Mouse (Mus musculus) heart, adult 8-10 months (tissue): ENCODE results near the gene Ugt1a10. TPM values are rescaled to one million over a fixed set of nuclear protein-coding genes. Genes with fewer than 3 reads are reported as not detected.
A peak's percentile ranks its signal among the peaks of the same experiment; 100 is the strongest.
"Not testable (repeated sequence)": the region's sequence is repeated elsewhere in the genome, so short reads cannot be mapped to it uniquely, and the experiment has no call there.

Experiments used
- DNase-seq: peaks from one replicate; pipeline ENCODE4 v3.0.0; 2022; ENCODE audit warnings: low spot score
- total RNA-seq, 4 experiments: library from RNA; stranded (reverse); gene quantifications; 2 replicates each; pipeline ENCODE4 v1.2.4; 2022

Ugt1a10 gene
- total RNA-seq, 4 experiments from 2014 or later: not detected

- DNase-seq: peak; percentile 41
Observed at GRCm38 (mm10) chr1:88094941-88095492, 39.8 kb downstream of the Ugt1a10 start, which contains the start of gene Ugt1a7c. Ugt1a7c (plus strand) TSS chr1:88095062.

- DNase-seq: not testable (repeated sequence)
Observed at GRCm38 (mm10) chr1:88098546-88098945, 43.4 kb downstream of the Ugt1a10 start.

- DNase-seq: not testable (repeated sequence)
Observed at GRCm38 (mm10) chr1:88099691-88100090, 44.5 kb downstream of the Ugt1a10 start.

- not testable (repeated sequence) for DNase-seq
Observed at GRCm38 (mm10) chr1:88103019-88103418, 47.8 kb downstream of the Ugt1a10 start, which contains the start of gene Ugt1a6b. Ugt1a6b (plus strand) TSS chr1:88103252.

GRCm38 (mm10) chr1:88103697-88104468, 48.7 kb downstream of the Ugt1a10 start:
- not testable (repeated sequence) for DNase-seq

GRCm38 (mm10) chr1:88104667-88105430, 49.7 kb downstream of the Ugt1a10 start:
- DNase-seq: no peak

GRCm38 (mm10) chr1:88105656-88106055, 50.5 kb downstream of the Ugt1a10 start:
- DNase-seq: no peak

GRCm38 (mm10) chr1:88109027-88109557, 53.9 kb downstream of the Ugt1a10 start:
- DNase-seq: not testable (repeated sequence)

GRCm38 (mm10) chr1:88109604-88110003, 54.4 kb downstream of the Ugt1a10 start:
- DNase-seq: not testable (repeated sequence)

- not testable (repeated sequence) for DNase-seq
Observed at GRCm38 (mm10) chr1:88112769-88113168, 57.6 kb downstream of the Ugt1a10 start.

- DNase-seq: not testable (repeated sequence)
Observed at GRCm38 (mm10) chr1:88120550-88120949, 65.4 kb downstream of the Ugt1a10 start.

GRCm38 (mm10) chr1:88121521-88121920, 66.3 kb downstream of the Ugt1a10 start:
- not testable (repeated sequence) for DNase-seq

- not testable (repeated sequence) for DNase-seq
Observed at GRCm38 (mm10) chr1:88125827-88126360, 70.7 kb downstream of the Ugt1a10 start.

- not testable (repeated sequence) for DNase-seq
Observed at GRCm38 (mm10) chr1:88129091-88129490, 73.9 kb downstream of the Ugt1a10 start.

- not testable (repeated sequence) for DNase-seq
Observed at GRCm38 (mm10) chr1:88130223-88130622, 75.0 kb downstream of the Ugt1a10 start.

GRCm38 (mm10) chr1:88133908-88134456, 78.8 kb downstream of the Ugt1a10 start:
- DNase-seq: no peak

GRCm38 (mm10) chr1:88134457-88135011, 79.3 kb downstream of the Ugt1a10 start, which contains the start of gene Ugt1a6a:
Ugt1a6a (plus strand) TSS chr1:88134809.
- peak; percentile 30 for DNase-seq

GRCm38 (mm10) chr1:88135229-88135904, 80.2 kb downstream of the Ugt1a10 start:
- not testable (repeated sequence) for DNase-seq

GRCm38 (mm10) chr1:88136646-88137045, 81.5 kb downstream of the Ugt1a10 start:
- peak; percentile 26 for DNase-seq

- DNase-seq: no peak
Observed at GRCm38 (mm10) chr1:88137264-88137663, 82.1 kb downstream of the Ugt1a10 start.
